Mouse (Mus musculus): ENCODE data around the gene Snap91. TPM values are rescaled to one million over a fixed set of nuclear protein-coding genes. Genes with fewer than 3 reads are reported as not detected.

Snap91 gene
- polyA plus RNA-seq, 1 experiment, result 627 TPM

GRCm38 (mm10) chr9:86873681-86874080 is 6.8 kb downstream of the Snap91 start:
- TF ChIP-seq POLR2A (IDR thresholded peaks at IDR 0.05; ENCODE audit: insufficient read depth, low read depth, low read length) (no peak), CTCF (IDR thresholded peaks at IDR 0.05; ENCODE audit: insufficient read depth, low read depth, low read length) (no peak)
- Histone ChIP-seq H3K4me3 (ENCODE audit: insufficient read depth, low read depth, low read length) (no peak overlapping the region), H3K4me1 (ENCODE audit: control insufficient read depth, insufficient read depth, low read length) (peaks cover 3% of the 10 kb centered on the region), H3K27ac (ENCODE audit: insufficient read depth, low read depth, low read length) (no peak overlapping the region)
- WGBS, result 78% methylated on average over 4 of the region's 4 CpGs

GRCm38 (mm10) chr9:86869586-86870338 is 10.7 kb downstream of the Snap91 start:
- Histone ChIP-seq H3K4me3 (ENCODE audit: insufficient read depth, low read depth, low read length) (no peak overlapping the region), H3K4me1 (ENCODE audit: control insufficient read depth, insufficient read depth, low read length) (peaks cover 3% of the 10 kb centered on the region), H3K27ac (ENCODE audit: insufficient read depth, low read depth, low read length) (peak overlapping the region; percentile 23; the same call in 1 of the 2 replicates)
- 32% methylated on average over 11 of the region's 11 CpGs for WGBS
- TF ChIP-seq CTCF (IDR thresholded peaks at IDR 0.05; ENCODE audit: insufficient read depth, low read depth, low read length) (no peak), POLR2A (IDR thresholded peaks at IDR 0.05; ENCODE audit: insufficient read depth, low read depth, low read length) (no peak)

- TF ChIP-seq CTCF (IDR thresholded peaks at IDR 0.05; ENCODE audit: insufficient read depth, low read depth, low read length) (no peak), POLR2A (IDR thresholded peaks at IDR 0.05; ENCODE audit: insufficient read depth, low read depth, low read length) (no peak)
- no peak overlapping the region for H3K4me3 ChIP-seq (ENCODE audit: insufficient read depth, low read depth, low read length)
- H3K4me1 ChIP-seq (ENCODE audit: control insufficient read depth, insufficient read depth, low read length), result peaks cover 12% of the 10 kb centered on the region
- WGBS, result 23% methylated on average over 4 of the region's 4 CpGs
- H3K27ac ChIP-seq (ENCODE audit: insufficient read depth, low read depth, low read length), result peak overlapping the region; percentile 88
Observed at GRCm38 (mm10) chr9:86858101-86858500, 22.4 kb downstream of the Snap91 start.

- no peak overlapping the region for H3K4me3 ChIP-seq (ENCODE audit: insufficient read depth, low read depth, low read length)
- 54% methylated on average over 2 of the region's 2 CpGs for WGBS
- no peak for TF ChIP-seq CTCF (IDR thresholded peaks at IDR 0.05; ENCODE audit: insufficient read depth, low read depth, low read length)
- no peak for TF ChIP-seq POLR2A (IDR thresholded peaks at IDR 0.05; ENCODE audit: insufficient read depth, low read depth, low read length)
- H3K4me1 ChIP-seq (ENCODE audit: control insufficient read depth, insufficient read depth, low read length), result peaks cover 12% of the 10 kb centered on the region
- peak overlapping the region; percentile 40 for H3K27ac ChIP-seq (ENCODE audit: insufficient read depth, low read depth, low read length)
Observed at GRCm38 (mm10) chr9:86857626-86858025, 22.8 kb downstream of the Snap91 start.

- Histone ChIP-seq H3K27ac (ENCODE audit: insufficient read depth, low read depth, low read length) (no peak overlapping the region), H3K4me1 (ENCODE audit: control insufficient read depth, insufficient read depth, low read length) (peaks cover 13% of the 10 kb centered on the region), H3K4me3 (ENCODE audit: insufficient read depth, low read depth, low read length) (no peak overlapping the region)
- 92% methylated on average over 3 of the region's 3 CpGs for WGBS
- no peak for TF ChIP-seq CTCF (IDR thresholded peaks at IDR 0.05; ENCODE audit: insufficient read depth, low read depth, low read length)
- TF ChIP-seq POLR2A (IDR thresholded peaks at IDR 0.05; ENCODE audit: insufficient read depth, low read depth, low read length), result no peak
Observed at GRCm38 (mm10) chr9:86852861-86853260, 27.6 kb downstream of the Snap91 start.

- Histone ChIP-seq H3K4me1 (ENCODE audit: control insufficient read depth, insufficient read depth, low read length) (peaks cover 15% of the 10 kb centered on the region), H3K27ac (ENCODE audit: insufficient read depth, low read depth, low read length) (no peak overlapping the region), H3K4me3 (ENCODE audit: insufficient read depth, low read depth, low read length) (no peak overlapping the region)
- TF ChIP-seq CTCF (IDR thresholded peaks at IDR 0.05; ENCODE audit: insufficient read depth, low read depth, low read length) (no peak), POLR2A (IDR thresholded peaks at IDR 0.05; ENCODE audit: insufficient read depth, low read depth, low read length) (no peak)
- WGBS, result 88% methylated on average over 5 of the region's 5 CpGs
Observed at GRCm38 (mm10) chr9:86851689-86852088, 28.8 kb downstream of the Snap91 start.

GRCm38 (mm10) chr9:86850452-86851207 is 29.8 kb downstream of the Snap91 start:
- Histone ChIP-seq H3K4me1 (ENCODE audit: control insufficient read depth, insufficient read depth, low read length) (peaks cover 14% of the 10 kb centered on the region), H3K27ac (ENCODE audit: insufficient read depth, low read depth, low read length) (no peak overlapping the region), H3K4me3 (ENCODE audit: insufficient read depth, low read depth, low read length) (no peak overlapping the region)
- 44% methylated on average over 3 of the region's 3 CpGs for WGBS
- TF ChIP-seq CTCF (IDR thresholded peaks at IDR 0.05; ENCODE audit: insufficient read depth, low read depth, low read length) (no peak), POLR2A (IDR thresholded peaks at IDR 0.05; ENCODE audit: insufficient read depth, low read depth, low read length) (no peak)

- Histone ChIP-seq H3K4me3 (ENCODE audit: insufficient read depth, low read depth, low read length) (no peak overlapping the region), H3K27ac (ENCODE audit: insufficient read depth, low read depth, low read length) (no peak overlapping the region), H3K4me1 (ENCODE audit: control insufficient read depth, insufficient read depth, low read length) (peaks cover 4% of the 10 kb centered on the region)
- TF ChIP-seq CTCF (IDR thresholded peaks at IDR 0.05; ENCODE audit: insufficient read depth, low read depth, low read length), result no peak
- TF ChIP-seq POLR2A (IDR thresholded peaks at IDR 0.05; ENCODE audit: insufficient read depth, low read depth, low read length), result no peak
- WGBS, result 79% methylated on average over 5 of the region's 5 CpGs
Observed at GRCm38 (mm10) chr9:86843747-86844353, 36.6 kb downstream of the Snap91 start.

GRCm38 (mm10) chr9:86829792-86830191 is 50.7 kb downstream of the Snap91 start:
- WGBS, result 20% methylated on average over 2 of the region's 2 CpGs

More at GRCm38 (mm10) chr9:86829792-86830191, 50.7 kb downstream of the Snap91 start:
- H3K27ac ChIP-seq (ENCODE audit: insufficient read depth, low read depth, low read length), result peak overlapping the region; percentile 70; the same call in 1 of the 2 replicates
- no peak for TF ChIP-seq POLR2A (IDR thresholded peaks at IDR 0.05; ENCODE audit: insufficient read depth, low read depth, low read length)
- no peak for TF ChIP-seq CTCF (IDR thresholded peaks at IDR 0.05; ENCODE audit: insufficient read depth, low read depth, low read length)
- no peak overlapping the region for H3K4me3 ChIP-seq (ENCODE audit: insufficient read depth, low read depth, low read length)
- H3K4me1 ChIP-seq (ENCODE audit: control insufficient read depth, insufficient read depth, low read length), result peaks cover 4% of the 10 kb centered on the region
